Mouse (Mus musculus) liver, embryonic 15.5 days (tissue): ENCODE measurements around the gene Fam221b. TPM values are rescaled to one million over a fixed set of nuclear protein-coding genes. Genes with fewer than 3 reads are reported as not detected.

Experiments used
- ATAC-seq: fragments of 200-750 bp; cut with Nextera tagmentation; 2 replicates; pipeline ENCODE4 v1.8.0; 2017; ENCODE audit warnings: moderate number of reproducible peaks, mild to moderate bottlenecking, moderate library complexity; ENCODE audit not compliant: insufficient read depth
- H3K27ac ChIP-seq: fragments of 300-500 bp; sonication (generic); replicated peaks from 2 replicates; pipeline ENCODE4 v1.5.1; 2015; ENCODE audit warnings: mild to moderate bottlenecking, inconsistent platforms
- H3K27me3 ChIP-seq: fragments of 300-500 bp; sonication (generic); 2 replicates; pipeline ENCODE4 v1.6.1; 2015; ENCODE audit warnings: mild to moderate bottlenecking, inconsistent platforms
- H3K36me3 ChIP-seq: fragments of 300-500 bp; sonication (generic); replicated peaks from 2 replicates; pipeline ENCODE4 v1.6.1; 2015; ENCODE audit warnings: moderate library complexity, mild to moderate bottlenecking, inconsistent platforms
- H3K4me1 ChIP-seq: fragments of 300-500 bp; sonication (generic); replicated peaks from 2 replicates; pipeline ENCODE4 v1.6.1; 2015; ENCODE audit warnings: inconsistent platforms
- H3K4me2 ChIP-seq: fragments of 300-500 bp; sonication (generic); 2 replicates; pipeline ENCODE4 v1.6.1; 2015; ENCODE audit warnings: moderate library complexity, mild to moderate bottlenecking, inconsistent platforms
- H3K4me3 ChIP-seq: fragments of 300-500 bp; sonication (generic); replicated peaks from 2 replicates; pipeline ENCODE4 v1.5.1; 2015; ENCODE audit warnings: mild to moderate bottlenecking, inconsistent platforms
- H3K9ac ChIP-seq: fragments of 300-500 bp; sonication (generic); 2 replicates; pipeline ENCODE4 v1.6.1; 2015; ENCODE audit warnings: moderate library complexity, mild to moderate bottlenecking, inconsistent platforms
- H3K9me3 ChIP-seq: fragments of 300-500 bp; sonication (generic); replicated peaks from 2 replicates; pipeline ENCODE4 v1.6.1; 2016; ENCODE audit warnings: inconsistent platforms
- WGBS: fragments of 180-500 bp; shearing (Covaris S2); methylation state at CpG from one replicate; pipeline ENCODE4 v1.1.7; 2015; ENCODE audit warnings: mixed read lengths; ENCODE audit not compliant: insufficient replicate concordance; 5-methylcytosine and 5-hydroxymethylcytosine counted together
- polyA plus RNA-seq: library from polyadenylated mRNA; unstranded; fragments of >200 nt; fragmentation: Nextera tagmentation; extraction: Ambion mirVana; gene quantifications from 2 replicates; pipeline ENCODE4 v1.2.1, GENCODE M21; 2015

Gene Fam221b
- polyA plus RNA-seq, 1 experiment from 2014 or later = 1.1 TPM

- H3K9me3 ChIP-seq = no peaks in the 10 kb centered on the region
- no peak overlapping the region for H3K4me2 ChIP-seq
- peaks cover 2% of the 10 kb centered on the region; the same call in 1 of the 2 replicates for H3K27me3 ChIP-seq
- H3K9ac ChIP-seq = no peak overlapping the region
- H3K27ac ChIP-seq = no peak overlapping the region
- no peak overlapping the region for H3K4me3 ChIP-seq
- WGBS = 15% methylated on average over 5 of the region's 5 CpGs
- no peak for ATAC-seq
- H3K4me1 ChIP-seq = peaks cover 26% of the 10 kb centered on the region
- H3K36me3 ChIP-seq = no peaks in the 10 kb centered on the region
Measured at GRCm38 (mm10) chr4:43693806-43694241, 24.9 kb upstream of the Fam221b start.

GRCm38 (mm10) chr4:43691026-43691425 is 22.1 kb upstream of the Fam221b start:
- H3K4me1 ChIP-seq = peaks cover 26% of the 10 kb centered on the region
- no peak for ATAC-seq
- H3K36me3 ChIP-seq = no peaks in the 10 kb centered on the region
- no peaks in the 10 kb centered on the region for H3K27me3 ChIP-seq
- H3K9me3 ChIP-seq = no peaks in the 10 kb centered on the region
- H3K9ac ChIP-seq = no peak overlapping the region
- H3K4me3 ChIP-seq = no peak overlapping the region
- WGBS = 51% methylated on average over 5 of the region's 5 CpGs
- H3K27ac ChIP-seq = no peak overlapping the region
- H3K4me2 ChIP-seq = no peak overlapping the region

- Histone ChIP-seq H3K27me3 (no peaks in the 10 kb centered on the region; the same call in 1 of the 2 replicates), H3K27ac (no peak overlapping the region), H3K4me1 (peaks cover 18% of the 10 kb centered on the region), H3K9me3 (no peaks in the 10 kb centered on the region), H3K36me3 (no peaks in the 10 kb centered on the region), H3K9ac (no peak overlapping the region), H3K4me3 (no peak overlapping the region), H3K4me2 (no peak overlapping the region)
- 85% methylated on average over 17 of the region's 17 CpGs for WGBS
- no peak for ATAC-seq
Measured at GRCm38 (mm10) chr4:43690021-43690420, 21.1 kb upstream of the Fam221b start.

GRCm38 (mm10) chr4:43679416-43680043 is 10.6 kb upstream of the Fam221b start:
- no peak overlapping the region for H3K9ac ChIP-seq
- H3K27me3 ChIP-seq = no peaks in the 10 kb centered on the region
- WGBS = 63% methylated on average over 7 of the region's 7 CpGs
- no peaks in the 10 kb centered on the region for H3K9me3 ChIP-seq
- no peak for ATAC-seq
- H3K36me3 ChIP-seq = no peaks in the 10 kb centered on the region
- H3K4me3 ChIP-seq = no peak overlapping the region
- no peaks in the 10 kb centered on the region for H3K4me1 ChIP-seq
- no peak overlapping the region for H3K4me2 ChIP-seq
- no peak overlapping the region for H3K27ac ChIP-seq

GRCm38 (mm10) chr4:43678541-43678940 is 9.6 kb upstream of the Fam221b start:
- WGBS = 76% methylated on average over 6 of the region's 6 CpGs
- Histone ChIP-seq H3K9me3 (no peaks in the 10 kb centered on the region), H3K27ac (no peak overlapping the region), H3K27me3 (no peaks in the 10 kb centered on the region), H3K4me2 (no peak overlapping the region), H3K36me3 (no peaks in the 10 kb centered on the region), H3K4me1 (no peaks in the 10 kb centered on the region), H3K9ac (no peak overlapping the region), H3K4me3 (no peak overlapping the region)
- ATAC-seq = no peak

- ATAC-seq = no peak
- no peaks in the 10 kb centered on the region for H3K4me1 ChIP-seq
- no peak overlapping the region for H3K27ac ChIP-seq
- no peak overlapping the region for H3K4me3 ChIP-seq
- no peaks in the 10 kb centered on the region for H3K9me3 ChIP-seq
- H3K27me3 ChIP-seq = peaks cover 5% of the 10 kb centered on the region
- H3K36me3 ChIP-seq = no peaks in the 10 kb centered on the region
- no peak overlapping the region for H3K4me2 ChIP-seq
- no peak overlapping the region for H3K9ac ChIP-seq
- WGBS = 50% methylated on average over 4 of the region's 4 CpGs
Measured at GRCm38 (mm10) chr4:43675608-43676007, 6.7 kb upstream of the Fam221b start.

GRCm38 (mm10) chr4:43674974-43675373 is 6.0 kb upstream of the Fam221b start:
- Histone ChIP-seq H3K36me3 (no peaks in the 10 kb centered on the region), H3K9me3 (no peaks in the 10 kb centered on the region), H3K4me2 (no peak overlapping the region), H3K27me3 (peaks cover 12% of the 10 kb centered on the region), H3K4me3 (no peak overlapping the region), H3K4me1 (0 out of 2 replicates have a peak, but pooled peaks cover under 1% of the 10 kb centered on the region), H3K9ac (no peak overlapping the region), H3K27ac (no peak overlapping the region)
- no peak for ATAC-seq
- 50% methylated on average over 5 of the region's 5 CpGs for WGBS

GRCm38 (mm10) chr4:43673703-43674102 is 4.8 kb upstream of the Fam221b start:
- Histone ChIP-seq H3K27ac (no peak overlapping the region), H3K9ac (no peak overlapping the region), H3K36me3 (no peaks in the 10 kb centered on the region), H3K9me3 (no peaks in the 10 kb centered on the region), H3K27me3 (peaks cover 20% of the 10 kb centered on the region), H3K4me3 (no peak overlapping the region), H3K4me1 (peaks cover 11% of the 10 kb centered on the region), H3K4me2 (no peak overlapping the region)
- no peak for ATAC-seq
- 56% methylated on average over 8 of the region's 8 CpGs for WGBS

GRCm38 (mm10) chr4:43672070-43672469 is 3.1 kb upstream of the Fam221b start:
- Histone ChIP-seq H3K27me3 (peaks cover 26% of the 10 kb centered on the region), H3K9me3 (no peaks in the 10 kb centered on the region), H3K4me2 (no peak overlapping the region), H3K9ac (no peak overlapping the region), H3K4me1 (peaks cover 19% of the 10 kb centered on the region), H3K36me3 (no peaks in the 10 kb centered on the region), H3K27ac (no peak overlapping the region), H3K4me3 (no peak overlapping the region)
- ATAC-seq = no peak
- WGBS = 9% methylated on average over 2 of the region's 2 CpGs

- H3K27me3 ChIP-seq = peaks cover 53% of the 10 kb centered on the region
- H3K9ac ChIP-seq = peak overlapping the region; percentile 77
- H3K4me3 ChIP-seq = peak overlapping the region; percentile 80
- H3K4me1 ChIP-seq = peaks cover 19% of the 10 kb centered on the region
- 1% methylated on average over 25 of the region's 25 CpGs for WGBS
- H3K36me3 ChIP-seq = no peaks in the 10 kb centered on the region
- peak overlapping the region; percentile 96 for H3K4me2 ChIP-seq
- peak; percentile 76 for ATAC-seq
- peak overlapping the region; percentile 38; the same call in 1 of the 2 replicates for H3K27ac ChIP-seq
- no peaks in the 10 kb centered on the region for H3K9me3 ChIP-seq
Measured at GRCm38 (mm10) chr4:43669428-43669794, 466 bp upstream of the Fam221b start.

GRCm38 (mm10) chr4:43666412-43666811 is 2.5 kb downstream of the Fam221b start:
- H3K27ac ChIP-seq = no peak overlapping the region
- peaks cover 80% of the 10 kb centered on the region for H3K27me3 ChIP-seq
- H3K9me3 ChIP-seq = no peaks in the 10 kb centered on the region
- H3K4me1 ChIP-seq = peaks cover 19% of the 10 kb centered on the region
- H3K9ac ChIP-seq = no peak overlapping the region
- no peak overlapping the region for H3K4me3 ChIP-seq
- no peak for ATAC-seq
- no peaks in the 10 kb centered on the region for H3K36me3 ChIP-seq
- 14% methylated on average over 4 of the region's 4 CpGs for WGBS
- no peak overlapping the region for H3K4me2 ChIP-seq

- Histone ChIP-seq H3K4me1 (peaks cover 32% of the 10 kb centered on the region), H3K9me3 (no peaks in the 10 kb centered on the region), H3K27ac (no peak overlapping the region), H3K36me3 (no peaks in the 10 kb centered on the region), H3K27me3 (peaks cover 32% of the 10 kb centered on the region), H3K4me3 (peak overlapping the region; percentile 91), H3K9ac (no peak overlapping the region), H3K4me2 (peak overlapping the region; percentile 91)
- WGBS = 55% methylated on average over 4 of the region's 4 CpGs
- no peak for ATAC-seq
Measured at GRCm38 (mm10) chr4:43657146-43657545, 11.8 kb downstream of the Fam221b start.
